Mouse (Mus musculus): ENCODE data around the gene Fasl.

Fasl gene

DNA sequence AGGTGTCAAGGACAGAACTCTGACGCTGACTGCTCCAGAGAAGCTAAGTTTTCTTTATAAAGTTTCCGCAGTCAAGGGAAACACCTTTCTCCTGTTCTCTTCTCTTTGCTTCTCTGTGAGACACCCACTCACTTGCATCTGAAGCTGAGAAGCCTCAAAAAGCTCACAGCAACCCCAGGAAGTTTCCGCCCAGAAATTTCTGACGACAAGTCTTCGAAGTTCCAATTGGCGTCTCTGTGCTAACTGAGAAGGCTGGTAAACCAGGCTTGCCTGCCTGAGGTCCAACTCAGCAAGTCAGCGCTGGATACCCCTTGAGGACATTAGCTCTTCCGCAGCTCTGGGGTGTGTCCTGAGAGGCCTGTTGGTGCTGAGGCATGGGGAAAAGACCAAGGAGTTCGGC lies at the start of gene Fasl:
Fasl (minus strand) TSS at position 157 of the 400 bp plus-strand sequence.
- in situ Hi-C loops (cut with MboI, MseI) = no loop called here

DNA sequence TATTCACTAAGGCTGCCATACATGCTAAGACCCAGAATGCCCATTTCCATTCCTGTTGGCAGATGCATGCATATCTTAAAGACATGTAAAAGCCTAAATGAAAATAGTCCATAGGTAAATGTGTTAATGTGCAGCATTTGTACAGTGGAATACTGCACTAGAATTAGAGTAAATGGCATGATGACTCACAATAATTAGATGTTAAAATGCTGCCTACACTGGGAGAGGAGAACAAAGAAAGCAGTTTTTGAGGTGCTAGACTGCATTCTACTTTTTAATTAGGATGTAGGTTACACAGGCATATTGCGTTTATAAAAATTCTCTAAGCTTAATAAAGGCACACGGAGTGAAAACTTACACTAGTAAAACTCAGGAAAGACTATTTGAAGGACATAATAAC lies 38.4 kb upstream of the Fasl start:
- in situ Hi-C loops (cut with MboI, MseI) = no loop called here

DNA sequence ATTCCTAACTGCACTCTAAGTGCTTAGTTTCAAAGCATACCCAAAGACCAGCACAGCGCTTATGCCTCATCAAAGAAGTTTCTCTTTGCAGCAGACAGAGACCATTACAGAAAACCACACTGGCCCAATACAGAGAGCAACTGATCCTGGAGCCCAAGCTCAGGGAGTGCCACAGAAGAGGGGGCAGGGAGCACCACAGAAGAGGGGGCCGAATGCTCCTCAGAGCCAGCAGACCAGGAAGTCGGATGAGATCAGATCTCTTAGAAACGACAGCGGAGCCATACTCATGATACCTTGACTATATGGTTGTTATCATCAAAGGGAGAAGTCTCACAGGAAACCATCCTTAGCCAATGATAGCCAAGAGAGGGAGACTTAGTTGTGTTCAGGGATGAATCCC lies 21.1 kb upstream of the Fasl start:
- in situ Hi-C loops (cut with MboI, MseI) = loop anchor here (5.0 kb wide), 1 partner anchor 57 kb away; no protein-coding TSS in a partner anchor

DNA sequence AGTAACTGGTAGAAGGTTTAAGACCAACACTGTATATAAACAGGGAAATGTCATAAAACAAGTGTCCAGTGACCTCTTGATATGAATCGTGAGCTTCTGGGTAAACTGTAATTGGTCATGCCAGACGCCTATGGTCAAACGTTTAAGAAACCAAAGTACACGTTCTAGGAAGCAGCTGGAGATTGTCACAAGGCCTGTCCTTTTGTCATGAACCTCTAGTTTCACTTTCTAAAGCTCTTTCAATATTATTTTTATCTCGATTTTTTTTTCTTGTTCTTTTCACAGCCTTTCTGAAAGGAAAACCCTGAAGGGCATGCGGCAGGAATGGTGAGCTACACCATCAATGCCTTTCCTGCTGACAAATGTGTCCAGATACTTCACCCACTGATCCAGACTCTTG lies 20.7 kb upstream of the Fasl start:
- in situ Hi-C loops (cut with MboI, MseI) = loop anchor here (5.0 kb wide), 1 partner anchor 57 kb away; no protein-coding TSS in a partner anchor

DNA sequence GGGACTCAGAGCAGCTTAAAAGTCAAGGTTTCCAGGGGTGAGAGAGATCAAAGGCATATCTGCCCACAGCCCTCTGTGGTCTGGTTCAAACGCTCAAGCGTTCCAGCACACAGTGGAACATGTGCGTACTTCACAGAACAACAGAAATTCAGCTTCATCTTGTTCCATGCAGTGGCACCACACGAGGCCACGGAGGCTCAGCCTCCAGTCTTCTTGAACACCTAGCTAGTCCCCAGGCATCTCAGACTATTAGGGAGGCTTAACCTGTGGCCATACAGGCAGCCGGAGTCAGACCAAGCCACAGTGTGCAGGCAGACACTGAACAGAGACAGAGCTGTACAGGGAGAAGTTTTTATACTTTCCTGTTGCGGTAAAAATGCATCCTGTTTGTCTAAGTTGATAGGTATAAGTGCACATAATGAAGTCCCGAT lies 16.3 kb upstream of the Fasl start:
- in situ Hi-C loops (cut with MboI, MseI) = no loop called here

DNA sequence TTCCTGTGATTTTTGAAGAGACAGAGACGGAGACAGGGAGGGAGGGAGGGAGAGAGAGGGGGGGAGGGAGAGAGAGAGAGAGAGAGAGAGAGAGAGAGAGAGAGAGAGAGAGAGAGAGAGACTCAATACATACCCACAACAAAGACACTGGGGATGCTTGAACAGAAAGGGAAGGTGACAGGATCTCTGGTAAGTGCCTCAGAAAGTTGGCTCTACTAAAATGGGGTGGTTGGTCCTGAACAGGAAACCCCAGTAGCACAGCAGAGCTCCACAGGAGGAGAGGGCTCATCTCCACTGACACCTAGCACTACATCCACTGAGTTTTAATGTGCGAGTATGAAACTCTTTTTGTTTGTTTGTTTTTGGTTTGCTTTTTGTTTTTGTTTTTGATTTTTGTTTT lies 13.0 kb upstream of the Fasl start:
- in situ Hi-C loops (cut with MboI, MseI) = no loop called here

DNA sequence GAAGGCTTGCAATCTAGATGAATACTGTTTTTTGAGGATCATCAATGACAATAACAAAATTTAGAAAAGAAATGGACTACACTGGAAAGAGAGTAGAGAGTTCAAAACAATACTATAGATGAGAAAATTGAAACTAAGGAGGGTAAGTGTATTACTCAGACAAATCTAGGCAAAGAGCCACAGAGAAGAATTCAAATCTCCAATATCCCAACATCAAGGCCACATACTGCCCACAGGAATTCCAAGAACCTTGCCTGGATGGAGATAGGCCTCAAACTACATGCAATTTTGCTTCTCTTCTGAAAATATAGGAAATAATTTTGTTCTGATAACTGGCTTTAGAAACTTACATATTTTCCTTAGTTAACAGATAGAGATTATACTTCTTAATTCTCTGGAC lies 12.0 kb upstream of the Fasl start:
- in situ Hi-C loops (cut with MboI, MseI) = no loop called here

DNA sequence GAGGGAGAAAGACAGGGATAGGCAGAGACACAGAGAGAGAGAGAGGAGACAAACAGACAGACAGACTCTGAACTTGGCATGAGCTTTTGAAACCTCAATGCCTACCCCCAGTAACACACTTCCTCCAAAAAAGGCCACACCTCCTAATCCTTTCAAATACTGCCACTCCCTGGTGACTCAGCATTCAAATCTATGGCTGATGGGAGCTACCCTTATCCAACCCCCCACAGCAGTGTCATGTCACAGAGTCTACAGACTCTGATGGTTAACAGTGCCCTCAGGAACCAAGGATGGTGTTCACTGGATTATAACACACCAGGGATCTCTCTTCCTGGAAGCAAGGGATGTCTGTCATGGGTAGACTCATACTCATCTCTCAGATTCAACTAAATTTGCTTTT lies 11.5 kb upstream of the Fasl start:
- in situ Hi-C loops (cut with MboI, MseI) = no loop called here

DNA sequence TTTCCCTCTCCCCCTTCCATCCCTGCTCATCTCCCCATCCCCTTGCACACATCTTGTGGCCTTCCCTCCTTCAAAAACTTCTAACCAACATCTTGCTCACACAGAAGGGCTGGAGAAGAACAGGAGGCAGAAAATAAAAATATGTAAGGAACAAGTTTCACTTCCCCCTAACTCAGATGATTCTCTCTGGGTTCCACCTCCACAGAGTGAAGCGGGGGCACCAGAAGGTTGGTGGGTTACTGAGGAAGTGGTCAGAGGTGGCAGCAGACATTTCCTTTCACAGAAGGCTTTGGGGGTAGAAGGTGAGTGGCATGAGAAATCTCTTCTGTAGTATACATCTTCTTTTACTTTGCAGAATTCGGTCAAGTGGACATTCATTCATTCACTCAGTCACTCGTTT lies 10.6 kb upstream of the Fasl start:
- in situ Hi-C loops (cut with MboI, MseI) = no loop called here

DNA sequence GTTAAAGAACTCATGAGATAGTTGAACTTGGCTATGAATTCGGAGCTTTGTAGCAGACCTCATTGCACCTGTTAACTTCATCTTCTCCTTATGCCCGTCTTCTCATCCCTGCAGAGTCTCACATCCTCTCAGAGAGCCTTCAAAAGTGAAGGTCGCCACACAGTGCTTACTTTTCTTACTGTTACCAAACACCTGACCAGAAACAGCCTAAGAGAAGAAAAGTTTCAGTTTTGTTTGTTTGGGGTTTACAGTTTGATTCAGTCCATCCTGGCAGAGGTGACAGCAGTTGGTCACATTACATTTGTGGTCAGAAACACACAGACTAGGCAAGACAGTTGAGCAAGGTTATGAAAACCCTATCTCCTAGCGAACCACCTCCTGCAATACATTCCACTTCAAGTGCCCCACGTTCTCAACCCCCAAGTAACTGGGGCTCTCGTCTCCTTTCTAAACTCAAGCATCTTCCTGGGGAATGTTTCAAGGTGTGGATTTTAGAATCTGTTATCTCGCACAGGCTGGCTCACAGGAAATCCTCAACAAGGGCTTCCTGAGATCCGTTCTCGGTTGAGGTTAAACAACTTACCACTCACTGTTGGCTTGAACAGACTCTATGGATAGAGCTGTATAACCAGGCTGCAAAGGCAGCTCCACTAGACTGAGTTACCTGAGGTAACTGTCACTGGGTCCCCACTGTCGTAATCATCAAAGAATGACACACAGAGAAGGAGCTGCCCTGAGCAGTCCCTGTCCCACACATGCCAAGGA lies 6.3 kb upstream of the Fasl start:
- in situ Hi-C loops (cut with MboI, MseI) = no loop called here

DNA sequence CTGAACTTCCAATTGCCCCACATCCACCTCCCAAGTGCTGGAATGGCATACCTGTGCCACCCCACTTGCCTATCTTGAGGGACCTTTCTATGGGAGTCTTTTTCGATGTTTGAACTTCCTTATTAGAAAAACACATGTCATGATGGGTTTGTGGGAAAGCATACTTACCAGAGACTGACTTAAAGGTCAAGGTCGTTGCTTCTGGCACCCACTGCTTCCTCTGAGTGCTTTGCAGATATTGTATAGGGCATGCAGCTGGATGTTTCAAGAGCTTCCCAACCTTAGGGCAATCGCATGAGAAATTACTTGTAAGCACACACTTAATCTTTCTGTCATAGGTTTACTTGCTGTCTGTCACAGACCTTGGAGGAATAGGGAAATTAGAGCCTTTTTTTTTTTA lies 5.0 kb upstream of the Fasl start:
- in situ Hi-C loops (cut with MboI, MseI) = no loop called here

DNA sequence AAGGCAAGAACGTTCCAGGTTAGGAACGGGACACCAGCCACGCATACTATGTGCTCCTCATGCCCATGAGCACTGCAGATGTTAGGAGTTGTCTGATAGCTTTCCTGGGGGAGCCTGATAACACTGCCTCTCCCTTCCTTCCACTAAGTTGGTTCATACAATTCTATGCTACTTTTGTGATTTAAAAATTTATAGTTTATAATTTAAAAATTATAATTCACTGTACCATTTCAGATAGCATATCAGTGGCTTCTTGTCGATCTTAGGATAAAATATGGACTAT lies 4.3 kb upstream of the Fasl start:
- in situ Hi-C loops (cut with MboI, MseI) = no loop called here

DNA sequence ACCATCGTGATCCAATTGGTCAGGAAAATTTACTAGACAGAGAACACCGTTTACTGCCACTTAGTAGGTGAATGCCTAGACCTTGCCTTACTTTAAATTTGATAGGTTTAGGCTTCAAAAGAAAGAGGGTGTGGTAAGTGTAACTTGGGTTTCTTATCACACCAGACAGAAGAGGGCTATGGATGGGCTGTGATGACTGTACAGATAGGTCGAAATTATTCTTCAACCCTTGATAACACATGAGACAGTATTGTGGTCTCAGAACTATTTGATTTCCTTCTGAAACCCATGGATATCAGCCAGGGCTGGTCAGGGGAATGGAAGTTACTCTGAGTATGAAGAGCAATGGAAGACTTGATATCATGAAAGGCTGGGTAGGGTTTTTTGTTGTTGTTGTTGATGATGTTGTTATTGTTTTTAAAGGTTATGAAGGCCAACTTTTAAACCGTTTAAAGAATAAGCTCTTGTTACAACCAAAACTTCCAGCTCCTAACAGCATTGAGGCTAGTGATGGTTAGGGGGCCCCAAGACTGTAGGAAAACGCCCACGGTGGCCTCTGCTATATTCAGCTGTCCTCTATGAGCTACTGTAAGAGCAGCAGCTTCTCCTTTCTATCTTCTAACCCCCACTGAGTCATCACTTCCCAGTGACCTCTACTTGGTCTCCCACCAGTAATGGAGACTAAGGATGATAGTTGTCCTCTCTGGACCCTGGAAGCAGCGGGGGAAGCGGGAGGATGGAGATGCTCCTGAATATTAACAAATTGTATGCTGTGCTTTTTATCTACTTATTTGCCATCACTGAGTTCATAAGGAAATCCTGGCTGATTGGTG lies 3.8 kb upstream of the Fasl start:
- in situ Hi-C loops (cut with MboI, MseI) = no loop called here

DNA sequence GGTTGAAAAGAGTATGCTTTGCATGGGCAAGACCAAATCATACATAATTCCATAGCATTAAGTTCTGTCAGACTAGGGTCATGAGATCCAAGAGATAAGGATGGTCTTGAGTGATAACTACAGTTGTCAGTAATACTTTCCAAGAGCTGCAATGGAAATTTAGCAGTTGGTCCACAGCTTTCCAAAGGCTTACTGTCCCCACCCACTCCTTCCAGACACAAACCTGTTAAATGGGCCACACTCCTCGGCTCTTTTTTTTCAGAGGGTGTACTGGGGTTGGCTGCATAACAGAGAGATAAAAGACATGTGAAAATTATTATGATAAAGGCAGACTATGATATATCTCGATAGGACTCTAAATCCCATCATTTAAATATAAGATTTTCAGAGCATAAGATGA lies 5.6 kb downstream of the Fasl start:
- in situ Hi-C loops (cut with MboI, MseI) = loop anchor here (5.0 kb wide), 1 partner anchor 50 kb away; no protein-coding TSS in a partner anchor

DNA sequence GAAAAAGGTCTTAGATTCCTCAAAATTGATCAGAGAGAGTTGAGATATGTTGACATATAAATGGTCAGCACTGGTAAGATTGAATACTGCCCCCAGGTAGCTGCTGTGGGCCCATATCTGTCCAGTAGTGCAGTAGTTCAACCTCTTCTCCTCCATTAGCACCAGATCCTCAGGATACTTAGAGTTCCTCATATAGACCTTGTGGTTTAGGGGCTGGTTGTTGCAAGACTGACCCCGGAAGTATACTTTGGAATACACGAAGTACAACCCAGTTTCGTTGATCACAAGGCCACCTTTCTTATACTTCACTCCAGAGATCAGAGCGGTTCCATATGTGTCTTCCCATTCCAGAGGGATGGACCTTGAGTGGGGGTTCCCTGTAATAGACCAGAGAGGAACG lies 6.7 kb downstream of the Fasl start:
- in situ Hi-C loops (cut with MboI, MseI) = loop anchor here (5.0 kb wide), 1 partner anchor 51 kb away; no protein-coding TSS in a partner anchor

DNA sequence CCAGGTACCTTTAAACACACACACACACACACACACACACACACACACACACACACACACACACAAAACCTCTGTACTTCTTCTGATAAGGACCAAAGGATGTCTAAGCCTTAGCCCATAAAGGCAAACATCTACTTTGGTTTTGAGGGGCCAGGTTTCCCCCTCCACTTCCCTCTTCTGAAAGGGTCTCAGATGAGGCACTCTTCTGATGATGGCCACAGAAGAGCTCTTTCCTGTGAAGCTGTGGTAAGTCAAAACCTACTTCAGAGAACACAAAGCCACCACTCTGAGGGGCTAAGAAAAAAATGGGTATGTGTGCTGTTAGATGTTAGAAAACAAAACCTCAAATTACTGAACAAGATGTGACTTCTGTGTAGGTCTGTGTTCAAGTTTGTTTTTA lies 9.2 kb downstream of the Fasl start:
- in situ Hi-C loops (cut with MboI, MseI) = no loop called here

DNA sequence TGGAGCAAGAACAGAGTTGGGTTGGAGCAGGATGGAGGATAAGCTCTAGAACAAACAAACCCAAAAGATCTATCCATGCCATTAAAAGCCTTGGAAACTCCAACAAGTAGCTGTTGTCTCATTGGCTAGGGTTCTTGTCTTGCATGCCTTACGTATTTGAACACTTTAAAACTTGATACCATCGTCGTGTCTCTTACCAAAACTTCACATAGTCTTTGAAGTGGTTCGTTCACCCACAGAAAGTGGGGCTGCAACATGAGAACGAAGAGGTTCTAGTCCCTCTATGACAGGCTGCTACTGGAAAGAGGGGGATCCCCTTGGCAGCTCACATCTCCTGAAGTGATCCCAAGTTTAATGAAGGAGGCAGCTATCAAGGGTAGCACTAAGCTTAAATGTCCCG lies 13.1 kb downstream of the Fasl start:
- in situ Hi-C loops (cut with MboI, MseI) = no loop called here

DNA sequence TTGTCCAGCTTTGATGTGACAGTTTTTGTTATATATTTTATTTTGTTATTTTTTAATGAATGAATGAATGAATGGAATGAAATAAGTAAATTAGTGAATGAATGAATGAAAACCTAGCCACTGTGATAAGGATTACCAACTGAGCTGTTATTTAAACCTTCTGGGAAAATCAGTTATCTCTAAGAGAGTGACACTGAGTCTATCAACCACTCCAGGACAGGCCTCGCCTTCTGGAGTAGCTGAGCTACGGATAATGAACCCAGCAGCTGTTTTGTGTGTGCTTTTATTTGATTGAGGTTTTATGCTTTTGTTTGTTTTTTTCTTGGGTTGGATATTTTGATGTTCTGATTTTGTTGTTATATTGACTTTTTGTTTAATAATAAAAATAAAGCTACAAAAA lies 17.0 kb downstream of the Fasl start:
- in situ Hi-C loops (cut with MboI, MseI) = no loop called here

DNA sequence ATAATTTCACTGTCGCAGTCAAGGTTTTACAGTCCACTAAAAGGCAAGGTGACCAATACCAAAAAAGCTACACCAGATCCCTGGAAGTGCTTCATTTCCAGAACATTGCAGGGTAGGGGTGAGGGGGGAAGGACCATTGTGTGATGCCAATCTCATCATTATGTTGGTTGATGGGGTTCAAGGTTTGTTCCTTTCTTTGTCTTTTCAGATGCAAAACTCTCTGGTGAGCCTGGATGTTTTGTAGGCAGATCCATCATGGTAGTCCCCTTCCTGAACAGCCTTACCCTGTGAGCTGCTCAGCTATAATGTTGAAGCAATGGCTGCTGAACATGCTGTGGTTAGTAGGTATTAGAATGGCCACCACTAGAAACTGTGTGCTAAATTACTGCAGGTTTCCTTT lies 19.0 kb downstream of the Fasl start:
- in situ Hi-C loops (cut with MboI, MseI) = no loop called here

DNA sequence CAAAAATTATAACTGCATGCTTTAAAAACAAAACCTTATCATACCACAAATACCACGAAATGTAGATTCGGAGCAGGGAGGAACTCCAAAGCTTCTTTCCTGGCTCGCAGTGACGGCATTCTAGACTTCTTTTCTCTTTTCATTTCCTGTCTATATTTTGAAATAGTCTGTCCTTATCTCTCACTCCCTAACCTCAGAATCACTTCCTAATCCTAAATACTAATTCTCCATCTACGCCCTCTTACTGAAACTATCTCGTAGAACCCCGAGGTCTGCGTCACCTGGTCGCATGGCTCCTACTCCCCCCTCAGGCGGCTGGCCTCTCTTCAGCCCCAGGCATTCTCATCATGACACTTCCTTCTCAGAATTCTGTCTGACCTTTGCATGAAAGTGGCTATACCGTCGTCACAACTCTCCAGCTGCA lies 21.2 kb downstream of the Fasl start:
- in situ Hi-C loops (cut with MboI, MseI) = no loop called here

DNA sequence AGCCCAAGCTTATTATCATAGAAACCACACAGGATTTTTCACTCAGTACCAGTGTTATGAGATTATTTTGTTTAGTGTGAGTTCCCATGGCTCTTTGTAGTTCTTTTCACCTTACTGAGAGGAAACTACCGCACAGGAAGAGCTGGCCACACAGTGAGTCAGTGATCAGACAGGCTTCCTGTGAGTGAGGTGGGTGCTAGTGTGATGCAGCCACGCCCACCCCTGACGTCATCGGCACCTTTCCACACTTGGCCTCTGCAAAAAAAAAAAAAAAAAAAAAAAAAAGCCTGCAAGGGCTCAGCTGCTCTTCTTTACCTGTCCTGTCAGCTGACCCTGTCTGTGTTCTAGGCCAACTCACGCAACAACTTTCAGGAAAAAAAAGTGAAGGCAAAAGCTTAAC lies 21.6 kb downstream of the Fasl start:
- in situ Hi-C loops (cut with MboI, MseI) = no loop called here

DNA sequence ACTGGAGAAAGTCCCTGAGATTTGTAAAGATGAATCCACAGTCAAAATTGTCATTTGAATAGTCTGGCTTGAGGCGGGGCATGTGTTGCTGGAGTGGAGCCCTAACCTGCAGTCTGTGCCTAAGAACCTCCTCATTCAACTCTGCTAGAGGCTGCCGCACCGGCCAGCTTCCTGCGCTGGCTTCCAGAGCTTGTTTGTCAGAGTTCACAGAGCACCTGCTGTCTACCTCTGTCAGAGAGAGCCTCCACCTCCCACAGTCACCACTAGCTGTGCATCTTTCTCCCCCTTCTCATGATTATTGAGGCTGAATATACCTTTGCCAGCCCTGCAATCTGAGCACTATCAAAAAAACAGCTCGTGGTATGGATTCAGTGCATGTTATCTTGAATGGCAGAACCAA lies 22.4 kb downstream of the Fasl start:
- in situ Hi-C loops (cut with MboI, MseI) = no loop called here

DNA sequence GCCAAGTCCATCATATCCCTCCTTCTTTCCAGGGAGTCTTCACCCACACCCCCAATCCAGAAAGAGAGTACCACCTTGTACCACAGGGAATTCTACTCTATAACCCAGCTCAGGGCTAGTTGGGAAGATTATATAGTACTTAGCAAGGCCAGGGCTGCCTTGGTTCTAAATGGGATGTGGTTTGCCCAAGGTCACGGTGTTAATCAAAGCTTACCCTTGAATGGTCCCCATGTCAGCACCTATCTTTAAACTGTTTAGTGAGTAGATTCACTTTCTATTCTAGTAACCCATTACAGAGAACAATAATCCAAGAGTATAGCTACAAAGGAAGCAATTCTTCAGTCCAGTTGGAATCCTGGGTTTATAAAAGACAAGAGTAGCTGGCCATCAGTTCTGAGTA lies 23.3 kb downstream of the Fasl start:
- in situ Hi-C loops (cut with MboI, MseI) = no loop called here
